Mouse (Mus musculus): ENCODE measurements around the gene Scgb2a2.
"Not testable (repeated sequence)": the region's sequence is repeated elsewhere in the genome, so short reads cannot be mapped to it uniquely, and the experiment has no call there.

Scgb2a2 gene

GRCm38 (mm10) chr19:9847262-9847661, at the start of gene Scgb2a2:
Gene Scgb2a2, plus strand, starts transcription at chr19:9847562.
- no peak for DNase-seq

GRCm38 (mm10) chr19:9836581-9837340, 10.6 kb upstream of the Scgb2a2 start:
- not testable (repeated sequence) for DNase-seq

- no peak for DNase-seq
These were observed 10.0 kb upstream of the Scgb2a2 start for GRCm38 (mm10) chr19:9837341-9837715.

GRCm38 (mm10) chr19:9849368-9850075, 2.2 kb downstream of the Scgb2a2 start:
- not testable (repeated sequence) for DNase-seq

- not testable (repeated sequence) for DNase-seq
These were observed 13.5 kb downstream of the Scgb2a2 start for GRCm38 (mm10) chr19:9860821-9861220.

GRCm38 (mm10) chr19:9864856-9865255, 17.5 kb downstream of the Scgb2a2 start:
- no peak for DNase-seq

GRCm38 (mm10) chr19:9865466-9865865, 18.1 kb downstream of the Scgb2a2 start:
- no peak for DNase-seq

GRCm38 (mm10) chr19:9878186-9878835, 30.9 kb downstream of the Scgb2a2 start:
- DNase-seq: no peak

- DNase-seq: no peak
These were observed 39.0 kb downstream of the Scgb2a2 start for GRCm38 (mm10) chr19:9886348-9886747.

- no peak for DNase-seq
These were observed 39.4 kb downstream of the Scgb2a2 start for GRCm38 (mm10) chr19:9886771-9887170.

GRCm38 (mm10) chr19:9896067-9896466, 48.7 kb downstream of the Scgb2a2 start:
- peak; percentile 14 for DNase-seq

- peak; percentile 39 for DNase-seq
These were observed 51.1 kb downstream of the Scgb2a2 start for GRCm38 (mm10) chr19:9898339-9899066.

- peak; percentile 94 for DNase-seq
These were observed 51.9 kb downstream of the Scgb2a2 start, which contains the start of gene Incenp for GRCm38 (mm10) chr19:9899072-9899779. Gene Incenp, minus strand, starts transcription at chr19:9899551.

GRCm38 (mm10) chr19:9899780-9900146, 52.4 kb downstream of the Scgb2a2 start:
- DNase-seq: no peak

- peak; percentile 53 for DNase-seq
These were observed 53.3 kb downstream of the Scgb2a2 start for GRCm38 (mm10) chr19:9900696-9901095.

All from liver (tissue).